Mouse (Mus musculus) midbrain, embryonic 15.5 days (tissue): ENCODE measurements around the gene Gm8909. TPM values are rescaled to one million over a fixed set of nuclear protein-coding genes. Genes with fewer than 3 reads are reported as not detected.

Experiments
- ATAC-seq: fragments of 200-750 bp; cut with Nextera tagmentation; replicated peaks from 2 replicates; pipeline ENCODE4 v1.8.0; 2017; ENCODE audit warnings: moderate TSS enrichment
- H3K27ac ChIP-seq: fragments of 300-500 bp; sonication (generic); 2 replicates; pipeline ENCODE4 v1.5.1; 2015; ENCODE audit warnings: mild to moderate bottlenecking, inconsistent platforms
- H3K27me3 ChIP-seq: fragments of 300-500 bp; sonication (generic); replicated peaks from 2 replicates; pipeline ENCODE4 v1.6.1; 2015; ENCODE audit warnings: inconsistent platforms
- H3K36me3 ChIP-seq: fragments of 300-500 bp; sonication (generic); replicated peaks from 2 replicates; pipeline ENCODE4 v1.6.1; 2015; ENCODE audit warnings: inconsistent platforms
- H3K4me1 ChIP-seq: fragments of 300-500 bp; sonication (generic); 2 replicates; pipeline ENCODE4 v1.6.1; 2015; ENCODE audit warnings: inconsistent platforms
- H3K4me2 ChIP-seq: fragments of 300-500 bp; sonication (generic); 2 replicates; pipeline ENCODE4 v1.6.1; 2015; ENCODE audit warnings: inconsistent platforms, mild to moderate bottlenecking, moderate library complexity
- H3K4me3 ChIP-seq: fragments of 300-500 bp; sonication (generic); 2 replicates; pipeline ENCODE4 v1.5.1; 2015; ENCODE audit warnings: mild to moderate bottlenecking, inconsistent platforms
- H3K9ac ChIP-seq: fragments of 300-500 bp; sonication (generic); 2 replicates; pipeline ENCODE4 v1.6.1; 2015; ENCODE audit warnings: mild to moderate bottlenecking, inconsistent platforms
- H3K9me3 ChIP-seq: fragments of 300-500 bp; sonication (generic); 2 replicates; pipeline ENCODE4 v1.6.1; 2016; ENCODE audit warnings: inconsistent platforms
- whole genome bisulfite sequencing: fragments of 180-500 bp; shearing (Covaris S2); methylation state at CpG from one replicate; pipeline ENCODE4 v1.1.7; 2015; ENCODE audit warnings: mixed read lengths; 5-methylcytosine and 5-hydroxymethylcytosine counted together
- polyA plus RNA-seq: library from polyadenylated mRNA; unstranded; fragments of >200 nt; fragmentation: Nextera tagmentation; extraction: Ambion mirVana; gene quantifications from 2 replicates; pipeline ENCODE4 v1.2.1, GENCODE M21; 2015

The Gm8909 gene
- polyA plus RNA-seq = not detected in 2 replicates

DNA sequence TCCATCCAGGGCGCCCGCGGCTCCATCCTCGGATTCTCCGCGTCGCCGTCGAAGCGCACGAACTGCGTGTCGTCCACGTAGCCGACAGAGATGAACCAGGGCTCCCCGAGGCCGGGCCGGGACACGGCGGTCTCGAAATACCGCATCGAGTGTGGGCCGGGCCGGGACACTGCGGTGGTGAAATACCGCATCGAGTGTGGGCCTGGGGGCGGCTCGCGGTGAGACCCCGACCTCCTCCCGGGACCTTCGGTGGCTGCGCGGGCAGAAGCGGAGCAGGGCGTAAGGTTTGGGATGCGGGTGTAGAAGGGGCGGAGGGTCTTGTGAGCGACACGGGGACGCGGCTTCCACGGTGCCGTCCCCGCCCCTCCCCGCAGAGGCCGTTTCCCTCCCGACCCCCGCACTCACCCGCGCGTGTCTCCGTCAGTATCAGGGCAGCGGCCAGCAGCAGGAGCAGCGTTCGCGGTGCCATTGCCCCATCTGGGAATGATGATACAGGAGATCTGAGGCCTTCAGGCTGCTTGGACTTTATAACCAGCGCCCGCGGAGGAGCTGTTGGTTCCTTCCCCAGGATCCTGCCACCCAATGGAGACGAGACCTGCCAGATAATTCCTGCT lies at the start of gene Gm8909:
Gene Gm8909, minus strand, starts transcription at position 499 of the 614 bp plus-strand sequence.
- Histone ChIP-seq H3K27me3 (peaks cover 68% of the 10 kb centered on the region), H3K27ac (no peak within 1 kb of the TSS), H3K4me3 (peak within 1 kb of the TSS; percentile 15), H3K4me1 (0 out of 2 replicates have a peak, but pooled peaks cover 5% of the 10 kb centered on the region), H3K9me3 (no peaks in the 10 kb centered on the region), H3K9ac (no peak within 1 kb of the TSS), H3K4me2 (peak within 1 kb of the TSS; percentile 26), H3K36me3 (no peaks in the 10 kb centered on the region)
- ATAC-seq = no peak
- WGBS = 2% methylated on average over 63 of the region's 63 CpGs

DNA sequence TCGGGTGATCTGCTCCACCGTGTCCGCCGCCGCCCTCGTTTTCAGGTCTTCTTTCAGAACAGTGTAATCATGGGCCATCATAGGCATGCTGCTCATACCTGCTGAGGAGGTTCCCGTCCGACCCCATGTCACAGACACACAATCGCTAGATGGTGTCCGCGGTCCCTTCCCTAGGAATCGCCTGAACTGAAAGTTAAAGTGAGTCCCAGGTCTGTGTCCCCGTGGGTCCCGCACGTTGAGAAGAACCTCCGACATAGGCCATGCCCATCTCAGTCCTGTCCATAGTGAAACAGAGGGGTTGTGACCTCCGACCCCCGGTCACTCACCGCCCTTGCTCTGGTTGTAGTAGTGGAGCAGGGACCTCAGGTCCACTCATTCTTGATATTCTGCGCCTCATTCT lies 47.2 kb upstream of the Gm8909 start:
- WGBS = 6% methylated on average over 20 of the region's 20 CpGs
- Histone ChIP-seq H3K4me3 (0 out of 2 replicates have a peak overlapping the region, but pooled peaks have one; percentile 0), H3K9ac (no peak overlapping the region), H3K27ac (no peak overlapping the region), H3K4me2 (peak overlapping the region; percentile 13; the same call in 1 of the 2 replicates), H3K27me3 (peaks cover 46% of the 10 kb centered on the region), H3K9me3 (no peaks in the 10 kb centered on the region), H3K36me3 (no peaks in the 10 kb centered on the region), H3K4me1 (0 out of 2 replicates have a peak, but pooled peaks cover 4% of the 10 kb centered on the region)
- ATAC-seq = no peak

DNA sequence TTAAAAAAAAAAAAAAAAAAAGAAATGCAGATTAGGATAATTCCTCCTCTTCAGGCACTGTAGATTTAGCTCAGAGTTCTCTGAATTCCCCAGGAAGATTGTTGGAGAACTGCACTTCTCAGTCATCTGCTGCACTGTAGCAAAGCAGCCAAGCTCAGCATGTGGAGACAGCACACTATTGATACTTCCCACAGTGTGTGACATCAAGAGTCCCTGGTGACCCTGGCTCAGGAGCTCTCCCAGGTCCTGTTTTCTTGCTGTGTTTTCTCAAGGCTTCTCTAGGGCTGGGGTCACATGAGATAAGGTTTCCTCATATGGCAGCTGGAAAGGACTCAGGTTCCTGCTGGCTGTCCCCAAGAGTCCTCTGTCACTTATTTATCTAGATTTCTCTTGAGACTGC lies 38.5 kb upstream of the Gm8909 start:
- Histone ChIP-seq H3K36me3 (no peaks in the 10 kb centered on the region), H3K27ac (no peak overlapping the region), H3K4me1 (peaks cover 7% of the 10 kb centered on the region), H3K27me3 (peaks cover 29% of the 10 kb centered on the region), H3K9ac (no peak overlapping the region), H3K4me2 (no peak overlapping the region), H3K9me3 (no peaks in the 10 kb centered on the region), H3K4me3 (no peak overlapping the region)
- no peak for ATAC-seq

DNA sequence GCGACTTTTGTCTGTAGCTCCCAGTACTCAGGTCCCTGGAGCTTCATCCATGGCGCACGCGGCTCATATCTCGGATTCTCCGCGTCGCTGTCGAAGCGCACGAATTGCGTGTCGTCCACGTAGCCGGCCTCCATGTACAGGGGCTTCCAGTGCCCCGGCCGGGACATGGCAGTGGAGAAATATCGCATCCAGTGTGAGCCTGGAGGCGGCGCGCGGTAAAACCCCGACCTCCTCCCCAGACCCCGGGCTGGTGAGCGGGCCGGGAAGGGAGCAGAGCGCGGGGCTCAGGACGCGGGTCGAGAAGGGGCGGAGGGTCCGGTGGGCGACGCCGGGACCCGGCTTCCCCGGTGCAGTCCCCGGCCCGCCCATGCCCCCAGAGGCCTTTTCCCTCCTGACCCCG lies 37.5 kb upstream of the Gm8909 start:
- peaks cover 29% of the 10 kb centered on the region for H3K27me3 ChIP-seq
- H3K9me3 ChIP-seq = no peaks in the 10 kb centered on the region
- ATAC-seq = peak; percentile 30; the same call in 1 of the 2 replicates
- no peak overlapping the region for H3K9ac ChIP-seq
- under 1% methylated on average over 38 of the region's 41 CpGs for WGBS
- no peaks in the 10 kb centered on the region for H3K36me3 ChIP-seq
- peaks cover 7% of the 10 kb centered on the region for H3K4me1 ChIP-seq
- H3K4me2 ChIP-seq = peak overlapping the region; percentile 52
- peak overlapping the region; percentile 31 for H3K4me3 ChIP-seq
- no peak overlapping the region for H3K27ac ChIP-seq

DNA sequence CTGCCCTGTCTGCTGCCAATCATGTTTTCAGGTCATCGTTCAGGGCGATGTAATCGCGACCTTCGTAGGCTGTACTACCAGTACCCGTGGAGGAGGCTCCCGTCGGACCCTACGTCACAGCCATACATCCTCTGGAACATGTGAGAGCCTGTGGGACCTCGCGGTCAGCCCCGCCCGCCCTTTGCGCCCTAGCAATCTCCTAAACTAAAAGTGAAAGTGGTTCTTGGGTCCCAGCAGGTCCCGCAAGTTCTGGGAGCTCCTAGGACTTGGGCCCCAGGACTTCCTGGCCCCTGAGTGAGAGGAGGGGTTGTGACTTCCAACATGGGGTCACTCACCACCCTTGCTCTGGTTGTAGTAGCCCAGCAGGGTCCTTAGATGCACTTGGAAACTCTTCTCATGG lies 37.1 kb upstream of the Gm8909 start:
- Histone ChIP-seq H3K27ac (no peak overlapping the region), H3K4me2 (peak overlapping the region; percentile 52), H3K4me1 (peaks cover 7% of the 10 kb centered on the region), H3K27me3 (peaks cover 29% of the 10 kb centered on the region), H3K9ac (no peak overlapping the region), H3K4me3 (peak overlapping the region; percentile 31), H3K9me3 (no peaks in the 10 kb centered on the region), H3K36me3 (no peaks in the 10 kb centered on the region)
- 2% methylated on average over 15 of the region's 15 CpGs for WGBS
- no peak for ATAC-seq

DNA sequence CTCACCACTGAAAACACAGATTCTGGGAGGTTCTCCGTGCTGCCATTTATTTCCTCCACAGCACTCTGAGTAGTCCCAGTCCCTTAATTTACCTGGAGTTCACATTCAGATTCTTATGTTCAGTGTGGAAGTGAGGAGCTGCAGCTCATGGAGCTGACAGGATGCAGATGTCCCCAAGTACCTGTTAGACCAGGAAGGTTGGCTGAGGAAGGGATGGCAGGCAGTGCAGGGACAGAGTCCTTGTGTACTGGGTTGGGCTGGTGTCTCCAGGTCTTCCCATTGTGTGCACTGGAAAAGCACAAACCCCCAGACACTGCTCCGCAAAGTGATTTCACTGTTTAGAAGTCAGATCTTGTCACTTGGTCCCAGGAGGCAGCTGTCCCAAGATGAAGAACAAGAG lies 33.5 kb upstream of the Gm8909 start:
- Histone ChIP-seq H3K4me1 (peaks cover 7% of the 10 kb centered on the region), H3K36me3 (no peaks in the 10 kb centered on the region), H3K4me3 (no peak overlapping the region), H3K27me3 (peaks cover 32% of the 10 kb centered on the region), H3K27ac (no peak overlapping the region), H3K9me3 (no peaks in the 10 kb centered on the region), H3K9ac (no peak overlapping the region), H3K4me2 (no peak overlapping the region)
- ATAC-seq = no peak
- 80% methylated on average over 2 of the region's 2 CpGs for WGBS

DNA sequence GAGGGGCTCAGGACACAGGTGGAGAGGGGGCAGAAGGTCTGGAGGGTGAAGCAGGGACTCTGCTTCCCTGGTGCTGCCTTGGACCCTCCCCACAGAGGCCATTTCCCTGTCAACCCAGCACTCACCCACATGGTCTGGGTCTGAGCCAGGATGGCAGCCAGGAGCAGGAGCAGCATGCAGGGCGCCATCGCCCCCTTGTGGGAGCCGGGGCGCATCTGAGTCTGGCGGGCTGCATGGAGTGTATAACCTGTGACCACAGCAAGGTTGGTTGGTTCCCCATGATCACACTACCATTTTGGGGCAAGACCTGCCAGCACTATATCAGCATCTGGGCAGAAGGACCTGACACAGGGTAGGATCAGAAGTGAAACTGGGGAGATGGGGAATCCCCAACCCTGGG lies 30.0 kb upstream of the Gm8909 start:
- no peaks in the 10 kb centered on the region for H3K36me3 ChIP-seq
- no peaks in the 10 kb centered on the region for H3K9me3 ChIP-seq
- peaks cover 6% of the 10 kb centered on the region; the same call in 1 of the 2 replicates for H3K27me3 ChIP-seq
- WGBS = 13% methylated on average over 5 of the region's 5 CpGs
- ATAC-seq = no peak
- no peak overlapping the region for H3K9ac ChIP-seq
- no peak overlapping the region for H3K4me3 ChIP-seq
- no peak overlapping the region for H3K27ac ChIP-seq
- H3K4me1 ChIP-seq = no peaks in the 10 kb centered on the region
- no peak overlapping the region for H3K4me2 ChIP-seq

DNA sequence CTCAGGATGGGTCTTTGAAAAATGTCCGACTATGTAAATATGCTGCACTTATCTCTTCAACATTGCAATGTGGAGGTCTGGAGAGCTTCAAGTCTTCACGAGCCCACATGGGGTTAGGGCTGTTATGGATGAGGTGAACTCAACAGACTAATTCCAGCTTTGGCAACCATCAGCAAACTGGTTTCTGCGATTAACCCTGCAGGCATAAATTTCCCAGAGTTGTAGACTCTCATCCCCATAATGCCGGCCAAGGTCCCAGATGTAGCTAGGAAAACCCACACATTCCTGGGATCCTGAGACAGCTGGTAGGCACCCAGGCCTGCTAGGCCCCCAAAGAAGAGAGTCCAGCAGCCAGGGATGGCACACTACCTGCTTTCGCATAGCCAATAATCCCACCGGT lies 26.1 kb upstream of the Gm8909 start:
- no peak for ATAC-seq
- H3K4me3 ChIP-seq = no peak overlapping the region

DNA sequence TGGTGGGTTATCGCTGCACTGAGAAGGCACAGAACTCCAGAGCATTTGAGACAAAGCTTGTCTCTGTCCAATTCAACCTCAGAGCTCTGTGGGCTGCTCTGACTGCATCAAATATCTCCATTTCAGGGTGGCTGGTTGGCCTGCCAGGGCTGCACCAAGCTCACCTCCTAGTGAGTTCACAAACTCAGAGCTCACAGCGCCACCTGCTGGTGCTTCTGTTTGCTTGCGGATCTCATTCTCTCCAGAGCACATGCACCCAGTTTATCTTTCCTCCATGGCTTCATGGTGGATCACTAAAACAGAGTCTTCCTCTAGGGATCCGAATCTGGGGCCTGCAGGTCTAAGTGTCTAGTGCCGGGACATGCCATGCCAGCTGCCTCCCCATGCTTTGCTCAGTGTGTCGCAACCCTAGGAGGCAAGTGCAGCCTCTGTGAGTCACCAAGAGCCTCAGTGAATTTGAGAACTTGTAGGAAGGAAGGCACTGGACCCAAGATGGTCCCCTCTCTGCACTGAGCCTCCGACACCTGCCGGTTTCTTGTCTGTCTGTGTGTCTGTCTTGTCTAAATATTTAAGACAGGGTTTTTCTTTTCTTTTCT lies 25.3 kb upstream of the Gm8909 start:
- Histone ChIP-seq H3K9ac (no peak overlapping the region), H3K4me2 (no peak overlapping the region), H3K4me1 (no peaks in the 10 kb centered on the region), H3K36me3 (no peaks in the 10 kb centered on the region), H3K27ac (no peak overlapping the region), H3K27me3 (peaks cover 14% of the 10 kb centered on the region; the same call in 1 of the 2 replicates), H3K4me3 (no peak overlapping the region), H3K9me3 (no peaks in the 10 kb centered on the region)
- 0 out of 2 replicates have a peak, but pooled peaks have one; percentile 24 for ATAC-seq
- 35% methylated on average over 8 of the region's 8 CpGs for WGBS

More for the DNA sequence above, 26.1 kb upstream of the Gm8909 start:
- H3K9ac ChIP-seq = no peak overlapping the region
- no peak overlapping the region for H3K27ac ChIP-seq
- H3K4me2 ChIP-seq = no peak overlapping the region
- no peaks in the 10 kb centered on the region for H3K36me3 ChIP-seq
- no peaks in the 10 kb centered on the region for H3K4me1 ChIP-seq
- 89% methylated on average over 6 of the region's 6 CpGs for WGBS
- 0 out of 2 replicates have a peak, but pooled peaks cover 12% of the 10 kb centered on the region for H3K27me3 ChIP-seq
- H3K9me3 ChIP-seq = no peaks in the 10 kb centered on the region

DNA sequence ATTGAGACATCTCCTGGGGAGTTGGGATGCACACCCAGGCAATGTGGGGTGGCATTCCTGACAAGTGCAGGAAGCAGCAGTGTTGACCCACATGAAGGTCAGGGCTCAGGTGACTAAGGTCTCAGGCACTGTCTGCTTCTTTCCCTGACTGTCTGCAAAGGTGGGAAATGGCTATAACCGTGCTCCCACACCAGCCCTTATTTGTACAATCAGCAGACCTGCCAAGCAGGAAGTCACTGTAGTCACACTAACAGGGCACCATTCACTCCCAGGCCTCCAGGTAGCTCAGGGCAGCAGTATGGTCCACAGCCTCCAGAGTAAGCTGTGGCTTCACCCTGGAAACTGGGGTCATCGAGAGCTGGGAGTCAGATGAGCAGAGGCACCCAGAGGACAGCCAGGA lies 24.0 kb upstream of the Gm8909 start:
- WGBS = 65% methylated on average over 2 of the region's 2 CpGs
- no peak overlapping the region for H3K4me2 ChIP-seq
- no peak overlapping the region for H3K4me3 ChIP-seq
- no peak overlapping the region for H3K27ac ChIP-seq
- H3K27me3 ChIP-seq = peaks cover 14% of the 10 kb centered on the region; the same call in 1 of the 2 replicates
- H3K4me1 ChIP-seq = no peaks in the 10 kb centered on the region
- no peaks in the 10 kb centered on the region for H3K9me3 ChIP-seq
- H3K36me3 ChIP-seq = no peaks in the 10 kb centered on the region
- H3K9ac ChIP-seq = no peak overlapping the region
- no peak for ATAC-seq

DNA sequence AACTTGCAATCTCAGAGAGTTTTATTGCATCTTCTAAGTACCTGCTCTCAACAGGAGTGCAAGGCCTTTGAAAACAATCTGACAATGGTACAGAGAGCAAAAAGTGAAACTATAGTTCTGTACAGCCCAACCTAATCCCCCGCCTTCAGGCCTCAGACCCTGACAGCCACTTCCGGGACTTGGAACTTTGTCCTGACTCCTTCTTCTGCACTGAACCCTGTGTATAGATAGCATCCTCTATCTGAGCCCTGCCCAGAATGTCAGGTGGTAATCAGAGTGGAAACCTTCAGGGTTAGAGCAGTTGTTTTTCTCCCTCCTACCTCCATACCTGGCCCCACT lies 21.8 kb upstream of the Gm8909 start, which contains the start of gene H2-T3:
Gene H2-T3, minus strand, starts transcription at position 119 of the 339 bp plus-strand sequence.
- no peak within 1 kb of the TSS for H3K9ac ChIP-seq
- no peaks in the 10 kb centered on the region for H3K9me3 ChIP-seq
- H3K36me3 ChIP-seq = no peaks in the 10 kb centered on the region
- H3K4me2 ChIP-seq = no peak within 1 kb of the TSS
- H3K27ac ChIP-seq = no peak within 1 kb of the TSS
- WGBS = 74% methylated on average over 2 of the region's 2 CpGs
- peaks cover 11% of the 10 kb centered on the region; the same call in 1 of the 2 replicates for H3K27me3 ChIP-seq
- no peaks in the 10 kb centered on the region for H3K4me1 ChIP-seq
- ATAC-seq = no peak
- H3K4me3 ChIP-seq = no peak within 1 kb of the TSS

DNA sequence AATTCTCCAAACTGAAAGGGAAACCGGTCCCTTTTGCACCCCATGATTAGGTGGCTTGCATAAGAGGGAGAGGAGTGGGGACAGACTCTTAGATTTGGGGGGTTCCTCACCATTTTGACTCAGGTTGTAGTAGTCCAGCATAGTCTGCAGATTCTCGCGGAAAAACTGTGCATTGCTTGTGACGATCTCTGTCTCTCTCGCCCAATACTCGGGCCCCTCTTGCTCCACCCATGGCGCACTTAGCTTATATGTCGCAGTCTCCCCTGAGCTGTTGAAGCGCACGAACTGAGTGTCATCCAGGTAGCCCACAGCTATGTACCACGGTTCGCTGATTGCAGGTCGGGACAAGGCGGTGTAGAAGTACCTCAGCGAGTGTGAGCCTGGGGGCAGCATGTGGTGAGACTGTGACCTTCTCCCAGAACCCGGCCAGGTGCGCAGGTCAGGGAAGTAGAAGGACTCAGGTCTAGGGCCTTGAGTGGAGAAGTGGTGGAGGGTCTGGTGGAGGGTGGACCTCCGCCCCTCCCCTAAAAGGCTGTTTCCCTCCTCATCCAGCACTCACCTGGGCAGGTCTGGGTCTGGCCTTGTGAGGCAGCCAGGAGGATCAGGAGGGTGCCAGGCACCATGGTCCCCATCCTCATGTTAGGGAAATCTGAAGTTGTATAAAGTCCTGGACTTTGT lies 21.3 kb upstream of the Gm8909 start:
- WGBS = 44% methylated on average over 18 of the region's 18 CpGs
- no peak overlapping the region for H3K9ac ChIP-seq
- peaks cover 14% of the 10 kb centered on the region; the same call in 1 of the 2 replicates for H3K27me3 ChIP-seq
- no peak for ATAC-seq
- H3K4me1 ChIP-seq = no peaks in the 10 kb centered on the region
- no peak overlapping the region for H3K27ac ChIP-seq
- H3K36me3 ChIP-seq = no peaks in the 10 kb centered on the region
- no peak overlapping the region for H3K4me3 ChIP-seq
- no peak overlapping the region for H3K4me2 ChIP-seq
- no peaks in the 10 kb centered on the region for H3K9me3 ChIP-seq
